Mouse (Mus musculus) brain, adult 2 months (tissue): ENCODE results near the gene Vav2.

Experiments used
- DNase-seq: peaks from one replicate; pipeline ENCODE4 v3.0.0; 2011; ENCODE audit warnings: low read depth, low spot score

Gene Vav2

DNA sequence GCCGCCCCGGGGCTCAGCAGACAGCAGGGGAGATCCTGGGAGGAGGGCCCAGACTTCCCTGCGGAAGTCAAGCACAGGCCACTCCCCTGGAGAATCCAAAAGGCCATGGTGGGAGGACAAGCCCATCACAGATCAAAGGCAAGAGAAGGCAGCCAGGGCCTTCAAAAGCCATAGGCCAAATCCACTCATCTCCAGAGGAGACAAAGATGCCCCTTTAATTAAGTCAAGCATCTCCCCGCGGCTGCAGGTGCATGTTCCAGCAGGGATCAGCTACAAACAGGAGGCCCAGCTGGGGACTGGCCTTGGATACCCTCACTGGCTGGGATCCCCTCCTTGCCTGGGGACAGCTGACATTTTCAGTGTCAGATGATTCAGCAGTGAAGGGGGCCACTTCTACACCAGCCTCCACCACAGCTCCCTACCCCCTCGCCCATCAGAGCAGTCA lies 105.4 kb downstream of the Vav2 start:
- DNase-seq: peak; percentile 30

DNA sequence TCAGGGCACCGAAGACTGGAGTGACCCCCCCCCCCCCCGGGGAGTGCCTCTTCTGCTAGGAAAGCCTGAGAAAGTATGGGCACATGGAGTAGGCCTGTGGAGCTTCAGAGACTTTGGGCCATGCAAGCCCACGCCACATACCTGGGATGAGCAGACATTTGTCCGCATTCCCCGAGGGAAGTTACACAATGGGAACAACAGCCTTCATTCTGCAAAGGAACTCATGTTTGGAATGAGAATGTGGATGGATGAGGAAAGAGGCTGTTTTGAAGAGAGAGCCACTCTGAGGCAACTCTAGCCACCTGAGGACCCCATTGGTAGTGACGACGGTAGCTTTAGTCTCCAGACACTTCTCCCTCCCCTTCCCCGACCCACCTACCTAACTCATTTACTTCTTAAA lies 106.0 kb downstream of the Vav2 start:
- no peak for DNase-seq

DNA sequence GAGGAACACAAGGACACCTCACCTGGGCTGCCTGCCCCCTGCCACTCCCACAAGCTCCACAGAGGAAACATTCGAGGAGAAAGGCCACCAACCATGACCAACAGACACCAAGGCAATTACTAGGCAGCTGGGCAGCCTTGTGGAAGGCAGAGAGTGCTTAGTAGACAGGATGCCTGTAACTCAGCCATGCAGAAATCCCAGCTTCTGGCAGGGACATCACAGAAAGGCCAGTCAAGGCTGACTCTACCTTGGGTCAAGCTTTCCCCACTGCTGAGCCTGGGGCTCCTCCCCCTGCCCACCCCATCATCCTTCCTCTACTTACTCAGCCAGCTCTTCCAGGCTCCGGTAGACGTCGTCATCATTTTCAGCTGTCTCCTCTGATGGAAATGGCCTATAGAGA lies 108.2 kb downstream of the Vav2 start:
- DNase-seq: no peak

DNA sequence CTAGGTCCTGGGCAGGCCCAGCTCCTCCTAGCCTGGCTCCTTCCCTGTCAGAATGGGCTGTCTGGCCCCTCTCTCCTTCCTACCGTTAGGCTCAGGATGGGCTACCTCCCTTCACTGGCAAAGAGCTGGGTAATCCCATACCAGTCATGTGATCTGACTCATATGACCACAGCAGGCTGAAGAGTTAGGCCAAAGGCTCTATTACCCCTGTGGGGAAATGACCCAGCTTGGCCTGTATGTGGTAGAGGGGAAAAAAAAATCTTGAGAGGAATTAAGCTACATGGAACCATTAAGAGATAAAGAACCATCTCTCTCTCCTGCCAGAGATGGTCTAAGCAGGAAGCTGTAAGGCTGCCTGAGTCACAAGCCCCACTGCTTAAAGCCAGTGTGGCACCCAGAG lies 108.6 kb downstream of the Vav2 start:
- DNase-seq: no peak

DNA sequence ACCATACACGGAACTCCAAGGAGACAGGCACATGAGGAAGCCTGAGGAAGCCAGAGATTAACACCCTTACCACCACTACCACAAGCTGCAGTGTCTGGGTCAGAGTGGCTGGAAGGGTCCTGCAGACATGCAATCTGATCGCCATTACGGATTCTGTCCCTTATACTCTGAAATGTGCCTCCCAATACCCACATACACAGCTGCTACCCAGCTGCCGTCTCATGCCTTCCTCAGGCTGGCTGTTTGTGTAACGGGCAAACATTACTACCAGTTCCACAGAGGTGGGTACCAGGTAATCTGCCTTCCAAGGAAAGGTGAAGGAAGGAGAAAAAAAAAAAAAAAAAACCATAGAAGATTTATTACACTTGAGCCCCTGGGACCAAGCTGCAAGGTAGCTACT lies 110.7 kb downstream of the Vav2 start:
- no peak for DNase-seq

DNA sequence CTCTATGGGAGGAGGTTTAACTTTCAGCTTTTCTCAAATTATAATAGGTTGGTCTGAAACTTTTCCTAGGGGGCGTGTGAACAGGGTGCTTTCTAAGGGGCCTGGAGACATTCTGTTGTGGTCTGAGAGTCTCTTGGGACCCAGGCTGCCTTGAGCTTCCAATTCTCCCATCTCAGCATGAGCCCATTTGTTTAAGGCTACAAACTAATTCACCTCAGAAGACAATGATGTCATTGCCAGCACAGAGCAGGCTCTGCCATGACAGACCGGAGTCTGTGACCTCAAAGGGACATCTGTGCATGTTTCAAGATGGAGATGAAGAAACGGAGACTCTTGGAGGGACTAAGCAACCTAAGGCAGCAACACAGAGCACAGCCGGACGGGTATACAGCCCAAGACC lies 112.6 kb downstream of the Vav2 start:
- DNase-seq: no peak

DNA sequence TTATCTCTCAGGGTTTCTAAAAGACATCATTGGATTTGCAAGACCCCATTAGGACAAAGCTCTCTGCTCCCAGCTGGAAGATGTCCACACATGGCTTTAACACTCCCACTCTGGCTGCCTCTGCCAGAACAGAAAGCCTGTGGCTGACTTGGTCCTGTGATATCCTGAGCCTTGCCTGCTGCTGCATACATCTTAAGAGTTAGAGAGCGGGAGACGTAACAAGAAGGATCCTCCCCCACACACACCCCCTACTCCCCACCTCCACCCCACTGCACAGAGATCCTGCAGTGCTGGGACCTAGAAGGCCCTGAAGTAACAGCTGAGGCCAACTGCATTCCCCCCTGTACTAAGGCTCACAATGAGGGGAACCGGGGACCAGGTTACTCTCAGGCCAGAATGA lies 114.3 kb downstream of the Vav2 start:
- DNase-seq: no peak

DNA sequence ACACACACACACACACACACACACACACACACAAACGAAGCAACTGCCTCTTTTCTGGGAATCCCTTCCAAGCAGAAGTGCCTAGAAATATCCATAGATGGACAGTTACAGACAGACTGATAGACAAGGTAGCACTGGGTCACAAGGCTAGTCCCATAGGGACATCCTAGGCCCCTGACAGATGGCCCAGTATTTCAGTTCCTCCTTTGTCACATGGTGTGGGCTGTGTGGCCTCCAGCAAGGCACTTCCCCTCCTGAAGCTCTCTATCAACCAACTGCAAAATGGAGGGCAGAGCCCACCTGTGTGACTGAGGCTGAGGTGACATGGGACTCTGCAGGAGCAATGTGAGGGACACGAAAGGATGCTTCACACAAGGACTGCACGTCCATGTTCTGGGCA lies 115.2 kb downstream of the Vav2 start:
- no peak for DNase-seq

DNA sequence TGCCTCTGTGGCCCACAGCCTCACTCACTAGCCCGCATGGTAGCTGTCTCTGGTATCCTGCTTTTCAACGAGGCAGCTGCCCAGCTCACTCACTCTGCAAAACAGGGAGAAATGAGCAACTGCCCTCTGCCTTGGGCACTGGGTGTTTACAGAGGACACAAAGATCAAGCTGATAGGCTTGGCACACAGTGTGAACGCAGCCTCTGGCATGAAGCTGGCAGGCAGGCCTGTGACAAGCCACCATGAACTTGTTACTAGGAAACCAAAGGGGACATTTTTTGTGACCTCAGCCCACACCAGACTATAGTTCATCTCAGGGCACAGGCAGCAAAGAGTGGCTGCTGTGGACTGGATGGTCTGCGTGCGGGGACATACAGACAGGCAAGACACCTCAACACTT lies 115.9 kb downstream of the Vav2 start:
- DNase-seq: peak; percentile 42

DNA sequence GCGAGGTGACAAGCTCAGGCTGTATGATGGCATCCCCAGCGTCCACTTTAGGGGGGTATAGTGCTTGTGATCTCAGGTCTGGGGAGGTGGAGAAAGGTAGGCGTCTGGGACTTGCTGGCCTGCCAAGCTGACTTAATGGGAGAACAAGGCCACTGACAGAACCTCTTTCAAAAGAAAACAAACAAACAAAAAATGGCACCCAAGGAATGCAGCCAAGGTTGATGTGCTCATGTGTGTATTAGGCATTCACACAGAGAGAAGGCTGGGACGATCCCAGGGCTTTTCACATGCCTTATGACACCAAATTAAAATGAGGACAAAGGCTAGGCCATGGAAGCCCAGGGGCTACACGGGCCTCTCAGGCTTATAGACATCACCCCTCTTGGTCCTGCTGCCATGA lies 116.6 kb downstream of the Vav2 start:
- DNase-seq: no peak

DNA sequence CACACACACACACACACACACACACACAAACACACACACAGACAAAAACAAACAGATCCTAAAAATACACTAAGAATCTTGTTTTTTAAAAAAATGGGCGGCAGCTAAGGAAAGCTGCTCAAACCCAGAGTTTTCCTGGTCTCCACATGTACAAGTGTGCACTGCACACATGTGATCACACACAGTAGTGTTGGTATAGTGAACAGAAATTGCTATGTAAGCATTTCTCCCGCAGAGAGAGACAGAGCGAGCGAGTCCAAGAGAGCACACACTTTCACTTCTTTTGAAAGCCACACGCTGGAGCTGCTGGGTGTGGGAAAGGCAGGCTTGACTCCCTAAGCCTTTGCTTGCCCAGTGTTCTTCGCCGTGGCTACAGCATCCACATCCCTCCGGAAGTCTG lies 120.2 kb downstream of the Vav2 start:
- DNase-seq: no peak

DNA sequence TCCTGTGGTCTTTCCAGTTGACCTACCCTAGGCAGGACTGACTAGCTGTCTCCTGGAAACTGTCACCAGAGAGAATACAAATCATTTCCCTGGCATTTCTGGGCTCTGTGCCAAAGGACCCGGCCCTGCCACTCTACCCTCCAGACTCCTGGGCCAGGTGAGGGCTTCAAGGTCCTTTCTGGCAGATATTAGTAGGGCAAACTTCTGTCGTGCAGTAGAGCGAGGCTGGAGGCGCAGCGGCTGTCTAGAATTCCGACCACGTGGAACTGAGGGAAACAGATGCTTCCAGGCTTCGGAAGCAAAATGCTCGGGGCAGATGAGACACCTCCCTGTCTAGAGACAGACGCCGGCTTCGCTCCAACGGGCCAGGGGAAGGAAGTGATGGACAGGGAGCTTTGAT lies 122.1 kb downstream of the Vav2 start:
- peak; percentile 42 for DNase-seq

DNA sequence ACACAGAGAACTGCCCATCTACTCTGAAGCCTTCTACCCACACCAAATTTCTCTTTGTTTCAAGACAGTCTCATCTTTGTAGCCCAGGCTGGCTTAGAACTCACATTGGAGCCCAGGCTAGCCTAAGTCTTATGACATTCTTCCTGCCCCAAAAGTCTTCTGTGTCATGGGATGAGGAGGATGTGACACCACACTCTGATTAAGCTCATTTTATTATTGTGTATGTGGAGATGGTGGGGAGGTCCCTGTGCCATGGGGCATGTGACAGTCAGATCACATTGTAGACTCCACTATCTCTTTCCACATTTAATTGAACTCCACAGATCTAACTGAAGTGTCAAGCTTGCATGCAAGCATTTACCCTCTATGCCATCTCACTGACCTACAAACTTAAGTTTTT lies 122.8 kb downstream of the Vav2 start:
- DNase-seq: no peak

DNA sequence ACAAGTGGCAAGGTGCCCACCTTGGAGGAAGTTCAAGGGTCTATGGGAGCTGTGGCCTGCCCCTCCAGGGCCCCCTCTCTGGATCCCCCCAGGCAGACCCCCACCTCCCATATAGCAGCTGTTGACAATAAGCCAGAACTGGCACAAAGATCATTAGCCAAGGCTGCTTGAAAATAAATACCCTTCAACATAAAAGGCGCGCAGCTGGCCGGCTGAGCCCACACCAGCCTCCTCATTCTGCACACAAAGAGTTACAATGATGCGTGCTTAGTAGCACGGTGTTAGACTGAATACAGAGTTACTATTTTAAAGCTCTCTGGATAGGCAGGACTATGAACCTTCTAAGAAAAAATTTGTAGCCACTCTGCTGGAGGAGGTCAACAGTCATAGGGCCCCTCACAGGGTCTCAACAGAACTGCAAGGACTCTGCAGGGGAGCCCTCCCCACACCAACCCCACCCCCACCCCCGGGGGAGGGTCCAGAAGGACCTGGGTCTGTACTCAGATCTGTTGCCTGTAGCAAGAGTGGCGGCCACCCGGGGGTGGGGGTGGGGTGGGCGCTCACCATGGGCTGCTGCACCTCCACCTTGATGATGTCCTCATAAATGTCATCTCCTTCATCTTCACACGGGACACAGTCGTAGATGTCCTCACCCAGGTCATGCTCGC lies 125.3 kb downstream of the Vav2 start:
- DNase-seq: no peak

DNA sequence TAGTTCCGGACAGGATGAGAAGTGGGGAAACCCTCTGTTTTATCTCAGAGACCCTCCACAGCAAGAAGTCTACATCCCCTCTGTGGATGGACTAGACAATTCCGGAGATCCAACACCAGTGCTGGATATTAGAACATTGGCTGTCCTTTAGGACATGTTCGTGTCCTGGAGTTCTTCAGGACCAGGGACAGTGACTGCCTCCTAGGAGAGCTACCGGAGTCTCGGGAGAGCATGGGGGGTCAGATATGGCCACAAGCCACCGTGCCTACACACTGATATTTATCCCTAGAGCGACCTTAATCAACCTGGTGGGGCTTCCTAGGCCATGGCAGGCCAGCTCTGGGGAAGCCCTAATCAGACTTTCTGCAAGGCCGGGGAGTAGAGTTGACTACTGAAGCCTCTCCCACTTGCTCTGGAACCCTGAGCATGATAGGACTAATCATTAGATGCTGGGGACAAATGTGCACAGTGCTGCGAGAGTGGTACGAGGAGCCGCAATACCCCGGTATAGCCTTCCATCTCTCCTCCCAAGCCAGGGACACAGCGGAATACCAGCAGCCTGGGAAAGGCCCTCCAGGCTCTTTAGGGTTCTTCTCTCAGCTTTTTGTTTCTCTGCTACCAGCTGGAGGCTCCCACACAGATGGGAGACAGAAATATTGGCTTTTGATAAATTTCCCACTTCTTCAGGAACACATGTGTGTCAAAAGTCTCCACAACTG lies 125.9 kb downstream of the Vav2 start:
- DNase-seq: no peak

DNA sequence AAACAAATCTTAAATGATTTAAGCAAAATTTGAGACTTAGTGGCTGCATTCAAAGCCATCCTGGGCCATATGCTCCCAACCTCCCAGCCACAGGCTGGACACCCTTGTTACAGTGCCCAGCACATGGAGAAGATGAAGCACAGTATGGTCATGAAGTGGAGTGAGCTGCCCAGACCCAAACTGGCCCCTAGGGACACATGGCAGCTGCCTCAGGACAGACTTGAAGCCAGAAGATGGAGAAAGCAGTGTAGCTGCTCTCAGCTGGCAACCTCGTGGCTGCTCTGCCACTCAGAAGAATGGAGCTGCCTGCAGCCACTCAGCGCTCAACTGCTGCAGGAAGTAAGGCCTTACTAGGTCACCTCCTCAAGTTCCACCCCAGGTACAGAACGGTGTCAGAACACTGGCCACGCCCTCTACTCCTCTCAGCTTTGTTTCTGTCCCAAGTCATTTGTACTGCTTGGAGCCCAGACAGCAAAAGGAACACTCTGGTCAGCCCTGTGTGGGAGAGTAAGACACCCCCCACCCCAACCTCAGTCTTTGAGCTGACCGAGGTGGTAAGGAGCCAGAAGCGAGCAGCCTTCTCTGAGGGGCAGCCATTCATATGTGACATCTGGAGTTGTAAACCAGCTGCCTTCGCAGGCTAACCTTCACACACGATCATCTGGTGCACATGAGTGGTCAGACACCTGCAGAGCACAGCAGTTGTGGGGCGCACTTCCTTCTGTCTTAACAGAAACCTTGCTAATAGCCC lies 130.0 kb downstream of the Vav2 start:
- no peak for DNase-seq

DNA sequence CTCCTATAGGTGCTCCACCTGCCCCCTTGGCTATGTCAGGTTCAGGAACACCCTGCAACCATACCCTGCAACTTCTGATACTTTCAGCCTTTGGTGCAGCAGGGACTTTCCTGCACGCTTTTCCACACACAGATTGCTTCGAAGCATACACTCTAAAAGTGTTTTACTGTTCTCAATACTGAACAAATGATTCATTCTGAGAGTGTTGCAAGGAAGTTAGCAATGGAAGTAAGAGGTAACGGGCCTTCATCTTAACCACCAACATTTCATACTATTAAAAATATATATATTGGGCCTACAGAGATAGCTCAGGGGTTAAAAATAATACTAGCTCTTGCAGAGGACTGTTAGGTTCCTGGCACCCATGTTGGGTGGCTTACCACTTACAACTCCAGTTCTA lies 132.1 kb downstream of the Vav2 start:
- DNase-seq: no peak

DNA sequence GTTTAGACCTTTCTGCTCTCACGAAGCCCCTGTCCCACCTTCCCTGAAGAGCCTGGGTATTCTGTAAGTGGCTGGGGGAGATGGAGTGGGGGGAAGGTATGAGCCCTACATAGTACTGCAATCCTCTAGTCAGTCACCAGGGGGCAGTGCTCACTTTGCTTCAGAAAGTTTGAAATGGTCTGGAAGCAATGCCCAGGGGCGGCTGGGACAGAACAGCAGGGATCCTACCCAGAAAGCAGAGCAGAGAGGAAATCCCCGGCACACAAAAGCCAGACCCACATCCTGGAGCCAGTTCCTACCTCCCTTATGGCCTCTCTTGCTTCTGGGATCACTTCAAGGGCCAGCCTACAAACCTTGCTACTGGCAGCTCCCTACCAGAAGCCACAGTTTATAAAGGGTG lies 137.8 kb downstream of the Vav2 start:
- peak; percentile 84 for DNase-seq

DNA sequence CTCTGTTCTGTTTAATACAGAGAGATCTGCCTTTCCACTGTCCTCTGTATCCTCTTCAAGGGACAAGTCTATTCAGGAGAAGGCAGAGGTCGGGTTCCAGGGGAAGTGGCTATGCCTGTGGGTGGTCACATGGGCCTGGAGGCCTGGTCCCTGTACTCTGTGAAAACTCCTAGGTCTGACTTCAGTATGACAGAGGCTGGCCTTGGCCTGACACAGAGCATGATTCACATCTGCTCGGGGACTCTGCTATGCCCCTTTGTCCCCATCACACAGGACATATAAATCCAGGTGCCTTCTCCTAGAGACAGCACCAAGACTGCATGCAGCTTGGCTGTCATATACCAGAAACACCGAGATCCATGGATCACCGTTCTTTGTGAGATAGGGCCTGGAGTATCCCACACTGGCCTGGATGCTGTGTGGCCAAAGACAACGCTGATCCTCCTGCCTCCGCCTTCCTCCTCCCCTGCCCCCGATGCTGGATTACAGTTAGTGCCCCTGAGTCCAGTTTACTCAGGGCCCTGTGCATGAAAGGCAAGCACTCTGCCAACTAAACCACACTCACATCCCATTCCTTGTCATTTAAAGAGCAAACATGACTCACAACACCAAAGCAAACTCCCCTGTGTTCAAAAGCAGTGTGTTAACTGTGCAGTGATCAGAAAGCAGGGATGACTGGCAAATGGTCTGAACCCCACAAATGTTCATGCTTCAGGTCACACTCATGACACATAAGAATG lies 139.7 kb downstream of the Vav2 start:
- no peak for DNase-seq

DNA sequence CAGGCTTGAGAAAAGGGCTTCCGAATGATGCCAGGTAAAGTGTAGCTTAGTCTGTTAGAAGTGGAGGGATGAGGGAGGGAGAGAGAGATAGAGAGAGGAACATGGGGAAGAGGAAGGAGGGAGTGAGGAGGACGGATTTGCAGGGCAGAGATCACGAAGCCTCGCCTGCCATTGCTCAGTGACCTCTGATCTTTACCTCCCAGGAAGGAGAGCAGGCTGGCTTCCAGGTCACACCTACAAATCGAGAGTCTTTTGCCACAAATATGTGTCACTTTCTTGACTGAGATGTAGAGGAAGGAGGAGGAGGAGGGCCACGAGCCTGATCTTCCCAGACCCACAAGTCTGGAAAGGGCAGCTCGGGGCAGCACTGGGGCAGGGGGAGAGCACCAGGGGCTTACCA lies 142.4 kb downstream of the Vav2 start:
- DNase-seq: no peak

DNA sequence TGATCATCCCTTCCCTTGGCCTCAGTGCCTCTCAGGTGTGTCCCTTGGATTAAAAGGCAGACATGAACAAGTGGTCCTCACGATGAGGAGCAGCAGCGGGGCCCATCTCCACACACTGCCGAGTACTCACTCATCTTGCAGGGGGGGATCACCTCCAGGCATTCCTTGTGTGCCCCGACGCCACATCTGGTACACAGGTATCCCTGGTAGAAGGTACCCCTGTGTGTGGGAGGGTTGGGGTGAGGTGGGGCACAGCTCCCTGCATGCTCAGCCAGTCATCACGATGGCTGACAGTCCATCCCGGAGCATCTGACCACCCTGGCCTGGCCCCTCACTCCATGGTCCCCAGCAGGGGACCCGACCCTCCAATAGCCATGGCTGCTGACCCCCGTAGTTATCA lies 145.1 kb downstream of the Vav2 start:
- DNase-seq: no peak

DNA sequence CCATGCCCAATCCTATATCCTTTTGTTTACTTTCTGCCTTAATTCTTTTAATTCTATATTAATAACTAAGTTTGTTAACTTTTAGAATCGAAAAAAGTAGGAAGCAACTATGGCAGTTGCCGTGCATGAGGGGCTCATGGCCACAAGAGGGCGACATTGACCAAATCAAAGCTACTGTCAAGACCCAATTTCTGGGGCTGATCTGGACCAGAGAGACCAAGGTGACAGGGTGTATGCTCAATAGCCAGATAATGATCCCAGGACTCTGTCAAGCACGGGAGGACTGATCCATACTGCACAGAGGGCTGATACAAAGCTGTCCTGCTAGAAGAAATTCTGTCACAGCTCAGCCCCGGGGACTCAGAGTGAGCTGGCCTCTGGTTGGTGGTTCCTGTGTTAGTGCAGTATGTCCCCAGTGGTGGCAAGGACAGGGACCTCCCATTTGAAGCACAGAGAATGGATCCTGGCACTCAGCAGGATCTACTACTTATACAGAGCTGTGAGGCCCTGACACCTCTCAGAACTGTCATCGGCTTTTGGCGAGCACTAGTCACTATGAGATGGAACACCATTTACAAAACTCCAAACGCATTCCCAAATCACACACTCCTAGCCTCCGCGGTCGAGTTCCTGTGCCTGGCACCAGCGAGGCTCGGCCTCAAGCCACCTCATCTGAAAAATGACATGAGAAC lies 145.8 kb downstream of the Vav2 start:
- DNase-seq: peak; percentile 78
